Mouse (Mus musculus) small intestine, adult 2 months (tissue): Measurements from ENCODE around the gene Pou2f2.

Experiments
- CTCF ChIP-seq: fragments of 200-500 bp; IDR thresholded peaks from 2 replicates; pipeline ENCODE4 v1.5.1; 2012; ENCODE audit warnings: low read depth, mild to moderate bottlenecking, control low read depth, inconsistent platforms, low read length, moderate library complexity, mixed read lengths; ENCODE audit not compliant: insufficient replicate concordance, insufficient read length; ENCODE audit errors: extremely low read depth
- POLR2A ChIP-seq: fragments of 200-500 bp; IDR thresholded peaks from 2 replicates; pipeline ENCODE4 v1.6.1; 2012; ENCODE audit warnings: low read depth, mild to moderate bottlenecking, control low read depth, inconsistent platforms, low read length, moderate library complexity

DNA sequence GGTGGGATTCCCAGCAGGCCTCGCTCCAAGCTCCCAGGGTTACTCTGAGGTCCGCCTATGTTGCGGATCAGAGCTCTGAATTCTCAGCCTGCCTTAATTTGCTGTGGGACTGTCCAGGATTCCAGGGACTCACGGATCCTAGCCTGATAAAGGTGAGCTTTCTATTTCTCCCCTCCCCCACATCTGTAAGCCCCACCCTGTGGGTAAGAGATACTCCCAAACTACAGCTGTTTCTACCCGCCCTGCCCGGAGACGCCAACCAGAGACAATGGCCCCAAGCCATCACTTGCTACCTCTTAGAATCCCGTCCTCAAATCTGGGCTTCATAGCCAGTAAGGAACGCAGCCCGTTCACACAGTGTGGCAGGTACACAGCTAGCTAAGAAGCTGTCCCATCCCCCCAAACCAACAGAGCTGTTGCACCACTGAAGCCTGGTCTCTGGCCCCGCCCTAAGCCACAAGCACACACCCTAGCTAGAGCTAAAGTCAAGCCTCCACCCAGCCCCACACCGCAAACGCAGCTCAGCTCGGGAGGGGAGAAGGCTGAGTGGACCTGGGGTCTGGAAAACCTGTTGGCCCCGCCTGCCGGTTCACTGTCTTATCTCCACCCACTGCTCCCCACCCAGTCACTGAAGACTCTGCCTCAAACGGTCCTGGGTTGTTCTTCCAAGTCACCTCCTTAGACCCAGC lies 23.9 kb downstream of the Pou2f2 start:
- TF ChIP-seq CTCF (no peak), POLR2A (no peak)
